19 mouse cellular contexts compared by ENCODE assay signal in genomic region chr1:134084128-134084527, GRCm38 (mm10). TPM values are rescaled to one million over a fixed set of nuclear protein-coding genes. Genes with fewer than 3 reads are reported as not detected.
A peak's percentile ranks its signal among the peaks of the same experiment; 100 is the strongest.
DNase-seq lines count a peak whose midpoint lies in the region; ATAC-seq lines count a peak whose summit lies in the region.
"Had no signal": no experiment of that assay in that cellular context is flagged by ENCODE, and none has a peak within 500 bp of the region (broad histone marks: within the 10 kb centered on the region; RNA-seq: fewer than 3 reads in every experiment).

No protein-coding gene starts in this region.

- 88% methylated on average over 3 of the region's 3 CpGs for WGBS in heart, embryonic 11.5 days (ENCODE audit: insufficient replicate concordance)
- 69% methylated on average over 3 of the region's 3 CpGs for WGBS in liver, embryonic 13.5 days (ENCODE audit: insufficient replicate concordance)
- 74% methylated on average over 3 of the region's 3 CpGs for WGBS in liver, embryonic 16.5 days (ENCODE audit: insufficient replicate concordance)

- H3K4me1 ChIP-seq in heart, embryonic 11.5 days (ENCODE audit: control insufficient read depth, insufficient read depth, low read length): peaks cover 45% of the 10 kb centered on the region
- peaks cover 99% of the 10 kb centered on the region for H3K4me1 ChIP-seq in liver, embryonic 13.5 days (replicated peaks)
- peaks cover 92% of the 10 kb centered on the region for H3K4me1 ChIP-seq in liver, embryonic 16.5 days (ENCODE audit: control insufficient read depth, low read depth, low read length)

- peak; percentile 46 for DNase-seq in adrenal gland, postnatal 14 days
- no peak for DNase-seq in adrenal gland, postnatal 36 days
- no peak for DNase-seq in heart, postnatal 14 days
- no peak for DNase-seq in liver, embryonic 13.5 days
- DNase-seq in liver: no peak
- DNase-seq: kidney, adult 2 months; kidney, postnatal 25 days had no signal

- intact Hi-C loops in heart, postnatal 14 days (cut with DNase I): no loop called here

- 0 out of 2 replicates have a peak overlapping the region, but pooled peaks have one; percentile 85 for H3K27ac ChIP-seq in heart, embryonic 11.5 days (ENCODE audit: low read depth, low read length)
- H3K27ac ChIP-seq in liver, embryonic 13.5 days: peak overlapping the region; percentile 95
- H3K27ac ChIP-seq in liver, embryonic 16.5 days (ENCODE audit: low read length): peak overlapping the region; percentile 93
- H3K27ac ChIP-seq: embryonic facial prominence, embryonic 15.5 days; forebrain, embryonic 12.5 days had no signal

- no peaks in the 10 kb centered on the region for H3K36me3 ChIP-seq in heart, embryonic 11.5 days (ENCODE audit: control insufficient read depth, insufficient read depth, low read length)
- H3K36me3 ChIP-seq in liver, embryonic 13.5 days: no peaks in the 10 kb centered on the region
- no peaks in the 10 kb centered on the region for H3K36me3 ChIP-seq in liver, embryonic 16.5 days (ENCODE audit: control insufficient read depth, insufficient read depth)
- H3K36me3 ChIP-seq: embryonic facial prominence, embryonic 15.5 days; forebrain, embryonic 12.5 days had no signal

- H3K27me3 ChIP-seq in heart, embryonic 11.5 days (ENCODE audit: control insufficient read depth, insufficient read depth, low read length): no peaks in the 10 kb centered on the region
- no peaks in the 10 kb centered on the region for H3K27me3 ChIP-seq in liver, embryonic 13.5 days
- H3K27me3 ChIP-seq in liver, embryonic 16.5 days (ENCODE audit: control insufficient read depth, insufficient read depth, low read depth, low read length): no peaks in the 10 kb centered on the region
- H3K27me3 ChIP-seq: embryonic facial prominence, embryonic 15.5 days; forebrain, embryonic 12.5 days had no signal

- no peaks in the 10 kb centered on the region for H3K9me3 ChIP-seq in heart, embryonic 11.5 days (replicated peaks; ENCODE audit: control insufficient read depth, low read length)
- no peaks in the 10 kb centered on the region for H3K9me3 ChIP-seq in liver, embryonic 13.5 days (replicated peaks)
- H3K9me3 ChIP-seq in liver, embryonic 16.5 days (replicated peaks; ENCODE audit: control insufficient read depth, low read length): no peaks in the 10 kb centered on the region
- H3K9me3 ChIP-seq: embryonic facial prominence, embryonic 15.5 days; forebrain, embryonic 12.5 days had no signal

- no peak overlapping the region for H3K9ac ChIP-seq in heart, embryonic 11.5 days (ENCODE audit: low read depth, low read length)
- peak overlapping the region; percentile 71 for H3K9ac ChIP-seq in liver, embryonic 13.5 days
- peak overlapping the region; percentile 65; the same call in 1 of the 2 replicates for H3K9ac ChIP-seq in liver, embryonic 16.5 days (ENCODE audit: low read depth, low read length)
- H3K9ac ChIP-seq: embryonic facial prominence, embryonic 15.5 days; forebrain, embryonic 12.5 days had no signal

- H3K4me2 ChIP-seq in heart, embryonic 11.5 days: no peak overlapping the region
- H3K4me2 ChIP-seq in liver, embryonic 13.5 days: no peak overlapping the region
- H3K4me2 ChIP-seq in liver, embryonic 16.5 days (ENCODE audit: low read depth, low read length): no peak overlapping the region
- H3K4me2 ChIP-seq: embryonic facial prominence, embryonic 15.5 days; forebrain, embryonic 12.5 days had no signal

- ATAC-seq in heart, embryonic 11.5 days (replicated peaks; ENCODE audit: insufficient number of reproducible peaks, low FRiP score, low TSS enrichment): no peak
- no peak for ATAC-seq in liver, embryonic 13.5 days (ENCODE audit: low read depth)
- no peak for ATAC-seq in liver, embryonic 16.5 days (ENCODE audit: low read depth)
- ATAC-seq in inflammation-experienced regulatory T-cells, adult 6 months: no peak
- ATAC-seq: activated CD4-positive, CD25-positive, alpha-beta regulatory T cell, adult 4 months; hindbrain, embryonic 16.5 days had no signal

- H3K4me3 ChIP-seq in heart, embryonic 11.5 days (ENCODE audit: low read depth, low read length): no peak overlapping the region
- no peak overlapping the region for H3K4me3 ChIP-seq in liver, embryonic 13.5 days (replicated peaks)
- no peak overlapping the region for H3K4me3 ChIP-seq in liver, embryonic 16.5 days (ENCODE audit: low read depth, low read length)
- H3K4me3 ChIP-seq: embryonic facial prominence, embryonic 15.5 days; forebrain, embryonic 12.5 days had no signal

RNA-seq across cellular contexts. Expression of gene Btg2, which starts 5.2 kb away (rescaled TPM):
- total RNA-seq in adrenal gland, postnatal 14 days (2021): 36.7 and 58.2 TPM in 2 replicates
- total RNA-seq in adrenal gland, postnatal 36 days (2021): 10 to 100 TPM; 38.7 to 39.1 TPM
- 31.7 and 35.6 TPM in 2 replicates for polyA plus RNA-seq in heart, embryonic 11.5 days (2014; fragmentation: Nextera tagmentation; extraction: Ambion mirVana)
- 10 to 100 TPM; 37.3 to 47.7 TPM for total RNA-seq in heart, postnatal 14 days (2021)
- polyA plus RNA-seq in liver, embryonic 13.5 days (2015; fragmentation: Nextera tagmentation; extraction: Ambion mirVana): 79.6 and 89.1 TPM in 2 replicates
- polyA plus RNA-seq in liver, embryonic 16.5 days (2015; fragmentation: Nextera tagmentation; extraction: Ambion mirVana): 107 and 109 TPM in 2 replicates
- 100 to 1,000 TPM; 168 to 251 (median 221) TPM for polyA plus RNA-seq in inflammation-experienced regulatory T-cells, adult 6 months (2017; shearing (Covaris generic))

RNA-seq across cellular contexts. Expression of gene Chit1, which starts 26.9 kb away (rescaled TPM):
- total RNA-seq in adrenal gland, postnatal 14 days (2021): not detected in 2 replicates
- not detected for total RNA-seq in adrenal gland, postnatal 36 days (2021)
- 1.7 and 1.9 TPM in 2 replicates for polyA plus RNA-seq in heart, embryonic 11.5 days (2014; fragmentation: Nextera tagmentation; extraction: Ambion mirVana)
- not detected for total RNA-seq in heart, postnatal 14 days (2021)
- polyA plus RNA-seq in liver, embryonic 13.5 days (2015; fragmentation: Nextera tagmentation; extraction: Ambion mirVana): 0.08 and 0.12 TPM in 2 replicates
- 0.19 and 0.20 TPM in 2 replicates for polyA plus RNA-seq in liver, embryonic 16.5 days (2015; fragmentation: Nextera tagmentation; extraction: Ambion mirVana)
- polyA plus RNA-seq in inflammation-experienced regulatory T-cells, adult 6 months (2017; shearing (Covaris generic)): not detected
- total RNA-seq: megakaryocyte-erythroid progenitor cell, adult 5-6 weeks had no signal
- polyA plus RNA-seq: activated CD4-positive, CD25-positive, alpha-beta regulatory T cell, adult 4 months; forebrain, embryonic 12.5 days; kidney, adult 2 months; limb, embryonic 11.5 days; urinary bladder, adult 2 months had no signal

RNA-seq across cellular contexts. Expression of gene Fmod, which starts 47.1 kb away (rescaled TPM):
- 13.9 and 15.3 TPM in 2 replicates for total RNA-seq in adrenal gland, postnatal 14 days (2021)
- total RNA-seq in adrenal gland, postnatal 36 days (2021): 1 to 10 TPM; 9.3 to 9.8 TPM
- 10.6 and 13.4 TPM in 2 replicates for polyA plus RNA-seq in heart, embryonic 11.5 days (2014; fragmentation: Nextera tagmentation; extraction: Ambion mirVana)
- total RNA-seq in heart, postnatal 14 days (2021): 10 to 100 TPM; 13.5 to 17.4 TPM
- 2.2 and 2.5 TPM in 2 replicates for polyA plus RNA-seq in liver, embryonic 13.5 days (2015; fragmentation: Nextera tagmentation; extraction: Ambion mirVana)
- 2.2 and 3.3 TPM in 2 replicates for polyA plus RNA-seq in liver, embryonic 16.5 days (2015; fragmentation: Nextera tagmentation; extraction: Ambion mirVana)
- not detected for polyA plus RNA-seq in inflammation-experienced regulatory T-cells, adult 6 months (2017; shearing (Covaris generic))
- total RNA-seq: CH12.LX; granulocyte monocyte progenitor cell, adult 5-6 weeks; megakaryocyte-erythroid progenitor cell, adult 5-6 weeks had no signal
- polyA plus RNA-seq: activated CD4-positive, CD25-positive, alpha-beta regulatory T cell, adult 4 months had no signal
